ENCODE assay signal across 14 mouse cellular contexts in genomic region chr1:156777896-156778295, GRCm38 (mm10).
"Had no signal": no experiment of that assay in that cellular context is flagged by ENCODE, and none has a peak within 500 bp of the region (broad histone marks: within the 10 kb centered on the region; RNA-seq: fewer than 3 reads in every experiment).

No protein-coding gene starts in this region.

- H3K27me3 ChIP-seq: limb, embryonic 13.5 days; liver, embryonic 15.5 days had no signal

- DNase-seq: layer of hippocampus, adult 9-11 months; lung, adult 2 months; lung, postnatal 4 days; thymus, postnatal 4 days had no signal

- H3K9ac ChIP-seq: limb, embryonic 13.5 days; liver, embryonic 15.5 days had no signal

- H3K27ac ChIP-seq: liver, embryonic 15.5 days; midbrain, embryonic 10.5 days; stomach, postnatal 0 days had no signal

- H3K4me1 ChIP-seq: liver, embryonic 15.5 days had no signal

- ATAC-seq: hindbrain, embryonic 16.5 days; inflammation-experienced regulatory T-cells, adult 6 months; intestine, postnatal 0 days; lung, postnatal 0 days; midbrain, embryonic 16.5 days had no signal

- H3K4me2 ChIP-seq: limb, embryonic 13.5 days; liver, embryonic 11.5 days; liver, embryonic 15.5 days had no signal

- H3K4me3 ChIP-seq: limb, embryonic 13.5 days; liver, embryonic 15.5 days; midbrain, embryonic 10.5 days had no signal

- H3K36me3 ChIP-seq: limb, embryonic 13.5 days; liver, embryonic 15.5 days; midbrain, embryonic 10.5 days had no signal

- H3K9me3 ChIP-seq: limb, embryonic 13.5 days; liver, embryonic 15.5 days; midbrain, embryonic 10.5 days had no signal
